Mouse (Mus musculus): ENCODE data around the gene Manbal.
A peak's percentile ranks its signal among the peaks of the same experiment; 100 is the strongest.

Gene Manbal

GRCm38 (mm10) chr2:157428351-157429139, 61.2 kb downstream of the Manbal start:
- H3K36me3 ChIP-seq (ENCODE audit: control insufficient read depth, insufficient read depth, low read length, poor library complexity, severe bottlenecking), result no peaks in the 10 kb centered on the region
- H3K27me3 ChIP-seq (ENCODE audit: control insufficient read depth, insufficient read depth, low read length, poor library complexity, severe bottlenecking), result no peaks in the 10 kb centered on the region
- peak; percentile 36 for DNase-seq (ENCODE audit: low read depth, low spot score)

DNA sequence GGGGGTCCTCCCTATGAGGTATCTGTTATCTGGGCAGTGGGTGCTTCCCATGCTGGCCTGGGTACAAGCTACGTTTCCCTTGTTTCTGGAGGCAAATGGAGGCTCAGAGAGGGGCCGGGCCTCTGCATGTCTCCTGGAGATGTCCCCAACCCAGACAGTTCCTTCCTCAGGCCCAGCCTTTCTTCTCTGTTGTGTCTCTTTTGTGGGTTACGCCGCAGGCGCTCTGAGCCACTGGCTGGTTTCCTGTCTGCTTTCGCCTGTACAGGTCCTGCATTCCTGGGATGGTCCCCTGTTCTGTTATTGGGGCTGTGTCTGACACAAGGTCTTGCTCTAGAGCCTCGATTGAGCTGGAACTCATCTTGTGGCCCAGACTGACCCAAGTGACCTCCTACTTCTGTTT, 62.3 kb downstream of the Manbal start:
- DNase-seq (ENCODE audit: low read depth, low spot score), result no peak
- H3K36me3 ChIP-seq (ENCODE audit: control insufficient read depth, insufficient read depth, low read length, poor library complexity, severe bottlenecking), result no peaks in the 10 kb centered on the region
- H3K27me3 ChIP-seq (ENCODE audit: control insufficient read depth, insufficient read depth, low read length, poor library complexity, severe bottlenecking), result no peaks in the 10 kb centered on the region

DNA sequence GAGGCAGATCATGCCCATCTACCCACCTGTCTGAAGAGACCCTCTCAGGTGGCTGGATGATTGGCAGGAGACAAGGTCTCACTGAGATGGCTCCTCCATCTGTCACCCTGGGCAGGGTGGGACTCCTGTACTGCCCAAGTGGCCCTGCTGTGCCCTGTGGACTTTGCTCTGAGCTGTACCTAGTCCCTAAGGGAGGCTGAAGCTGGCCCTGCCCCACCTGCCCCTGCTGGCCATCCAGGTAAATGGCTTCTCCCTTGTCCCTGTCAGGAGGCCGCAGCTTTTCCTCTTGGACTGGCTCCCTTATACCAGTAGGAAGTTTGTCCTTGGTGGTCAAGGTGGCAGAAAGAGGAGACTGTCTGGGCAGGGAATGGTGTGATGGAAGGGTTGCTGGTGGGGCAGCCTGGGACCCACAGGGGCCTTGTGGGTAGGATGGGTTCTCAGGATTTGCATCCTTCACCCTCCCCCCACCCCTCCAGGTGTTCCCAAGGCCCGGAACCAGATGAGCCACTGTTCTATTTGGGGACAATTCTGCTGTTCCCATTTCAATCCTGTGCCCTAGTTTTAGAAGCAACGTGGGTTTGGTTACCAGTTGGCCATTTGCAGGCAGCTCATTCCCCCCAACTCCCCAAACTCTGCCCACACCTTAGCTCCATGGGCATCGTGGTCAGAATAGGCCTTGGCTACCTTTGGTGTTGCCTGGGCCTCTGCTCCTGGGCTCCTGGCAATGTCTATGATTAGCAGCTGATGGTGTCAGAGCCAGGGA, 63.5 kb downstream of the Manbal start:
- H3K27me3 ChIP-seq (ENCODE audit: control insufficient read depth, insufficient read depth, low read length, poor library complexity, severe bottlenecking), result no peaks in the 10 kb centered on the region
- H3K36me3 ChIP-seq (ENCODE audit: control insufficient read depth, insufficient read depth, low read length, poor library complexity, severe bottlenecking), result no peaks in the 10 kb centered on the region
- DNase-seq (ENCODE audit: low read depth, low spot score), result no peak

GRCm38 (mm10) chr2:157431912-157432311, 64.5 kb downstream of the Manbal start:
- DNase-seq (ENCODE audit: low read depth, low spot score), result no peak
- Histone ChIP-seq H3K27me3 (ENCODE audit: control insufficient read depth, insufficient read depth, low read length, poor library complexity, severe bottlenecking) (no peaks in the 10 kb centered on the region), H3K36me3 (ENCODE audit: control insufficient read depth, insufficient read depth, low read length, poor library complexity, severe bottlenecking) (no peaks in the 10 kb centered on the region)

DNA sequence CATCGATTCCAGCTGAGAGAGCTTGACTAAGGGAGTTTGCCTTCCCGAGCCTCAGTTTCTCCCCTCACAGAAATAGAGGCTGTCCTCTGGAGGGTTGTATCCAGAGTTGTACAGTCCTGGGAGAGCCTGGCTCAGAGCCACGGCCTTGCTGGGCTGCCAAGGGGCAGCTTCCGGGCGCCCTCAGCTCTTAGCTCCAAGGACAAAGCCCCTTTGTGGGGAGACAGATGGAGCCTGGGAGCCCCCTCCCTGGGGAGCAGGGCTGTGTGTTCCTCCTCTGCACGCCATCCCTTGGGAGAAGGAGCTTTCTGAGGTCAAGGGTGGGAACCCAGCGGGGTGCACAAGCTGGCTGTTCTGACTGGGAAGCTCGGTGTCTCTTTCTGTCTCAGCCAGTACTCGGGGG, 65.1 kb downstream of the Manbal start:
- no peak for DNase-seq (ENCODE audit: low read depth, low spot score)
- H3K36me3 ChIP-seq (ENCODE audit: control insufficient read depth, insufficient read depth, low read length, poor library complexity, severe bottlenecking), result no peaks in the 10 kb centered on the region
- no peaks in the 10 kb centered on the region for H3K27me3 ChIP-seq (ENCODE audit: control insufficient read depth, insufficient read depth, low read length, poor library complexity, severe bottlenecking)

DNA sequence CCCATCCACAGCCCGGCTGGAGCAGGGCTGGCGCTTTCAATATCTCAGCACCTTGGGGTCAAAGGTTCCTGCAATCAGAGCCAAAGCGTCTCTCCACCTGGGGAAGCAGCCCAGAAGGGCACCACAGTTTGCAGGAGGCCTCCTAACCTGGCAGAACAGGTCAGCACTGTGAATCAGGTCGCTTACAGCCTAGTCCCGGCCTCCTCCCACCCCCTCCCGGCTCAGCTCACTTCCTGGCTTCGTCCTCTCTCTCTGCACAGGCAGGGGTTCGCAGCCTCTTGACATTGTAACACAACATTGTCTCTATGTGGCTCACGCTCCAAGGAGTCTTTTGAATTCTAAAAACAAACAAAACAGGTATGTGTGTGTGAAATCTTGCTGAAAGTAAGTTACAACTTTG, 66.6 kb downstream of the Manbal start:
- DNase-seq (ENCODE audit: low read depth, low spot score), result no peak
- Histone ChIP-seq H3K36me3 (ENCODE audit: control insufficient read depth, insufficient read depth, low read length, poor library complexity, severe bottlenecking) (no peaks in the 10 kb centered on the region), H3K27me3 (ENCODE audit: control insufficient read depth, insufficient read depth, low read length, poor library complexity, severe bottlenecking) (no peaks in the 10 kb centered on the region)

DNA sequence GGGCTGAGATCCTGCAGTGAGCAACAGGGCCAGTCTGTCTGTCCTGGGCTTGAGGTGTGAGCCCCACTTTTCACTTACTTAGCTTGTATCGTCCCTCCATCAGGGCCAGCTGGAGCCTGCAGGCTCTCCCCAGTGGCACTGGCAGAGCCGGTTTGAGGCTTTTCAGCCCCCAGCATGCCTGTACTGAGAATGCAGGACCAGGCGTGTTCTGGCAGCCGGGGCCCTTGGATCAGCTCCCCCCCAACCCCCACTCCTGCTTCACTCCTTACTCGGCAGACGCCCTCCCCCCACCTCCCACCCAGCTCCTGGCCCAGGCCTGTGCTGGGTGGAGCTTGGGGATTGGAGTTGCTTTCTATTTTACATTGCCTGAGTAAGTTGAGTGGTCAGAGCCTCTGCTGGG, 67.1 kb downstream of the Manbal start:
- DNase-seq (ENCODE audit: low read depth, low spot score), result no peak
- no peaks in the 10 kb centered on the region for H3K36me3 ChIP-seq (ENCODE audit: control insufficient read depth, insufficient read depth, low read length, poor library complexity, severe bottlenecking)
- no peaks in the 10 kb centered on the region for H3K27me3 ChIP-seq (ENCODE audit: control insufficient read depth, insufficient read depth, low read length, poor library complexity, severe bottlenecking)

DNA sequence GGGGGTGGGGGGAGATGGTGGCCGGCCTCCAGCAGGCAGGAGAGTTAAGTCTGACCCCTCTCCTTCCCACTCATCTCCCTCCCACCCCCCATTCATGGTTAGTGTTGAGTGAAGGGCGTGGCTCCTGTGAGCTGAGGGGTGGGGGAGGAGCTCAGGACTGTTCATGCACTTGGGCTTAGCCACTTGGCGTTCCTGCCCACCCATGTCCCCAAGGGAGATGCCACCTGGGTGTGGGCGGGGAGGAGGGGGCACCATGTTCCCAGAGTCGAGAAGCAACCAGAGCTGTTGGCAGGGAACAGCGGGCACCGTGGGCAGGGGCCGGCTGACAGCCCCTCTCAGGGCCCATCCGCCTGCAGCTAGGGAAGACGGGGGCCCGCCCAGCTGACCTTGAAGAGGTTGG, 69.1 kb downstream of the Manbal start:
- Histone ChIP-seq H3K36me3 (ENCODE audit: control insufficient read depth, insufficient read depth, low read length, poor library complexity, severe bottlenecking) (no peaks in the 10 kb centered on the region), H3K27me3 (ENCODE audit: control insufficient read depth, insufficient read depth, low read length, poor library complexity, severe bottlenecking) (no peaks in the 10 kb centered on the region)
- DNase-seq (ENCODE audit: low read depth, low spot score), result no peak

DNA sequence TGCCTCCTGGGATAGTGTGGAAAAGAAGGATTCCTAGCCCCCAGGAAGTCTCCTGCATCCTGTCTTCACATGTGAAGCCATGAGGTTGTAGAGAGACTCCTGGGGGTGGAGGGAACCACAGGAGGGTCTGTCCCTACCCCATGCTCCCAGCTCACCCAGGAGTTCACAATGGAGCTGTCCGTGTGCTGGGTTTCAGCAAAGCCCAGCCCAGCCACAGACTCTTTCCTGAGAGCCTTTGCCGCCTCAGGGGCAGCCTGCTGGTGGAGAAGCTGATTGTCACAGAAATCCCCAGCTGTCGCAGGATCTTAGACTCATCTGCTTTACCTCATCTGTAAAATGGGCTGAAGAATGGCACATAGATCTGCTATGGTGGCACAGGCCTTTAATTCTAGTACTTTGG, 69.7 kb downstream of the Manbal start:
- H3K27me3 ChIP-seq (ENCODE audit: control insufficient read depth, insufficient read depth, low read length, poor library complexity, severe bottlenecking), result no peaks in the 10 kb centered on the region
- no peaks in the 10 kb centered on the region for H3K36me3 ChIP-seq (ENCODE audit: control insufficient read depth, insufficient read depth, low read length, poor library complexity, severe bottlenecking)
- DNase-seq (ENCODE audit: low read depth, low spot score), result no peak

DNA sequence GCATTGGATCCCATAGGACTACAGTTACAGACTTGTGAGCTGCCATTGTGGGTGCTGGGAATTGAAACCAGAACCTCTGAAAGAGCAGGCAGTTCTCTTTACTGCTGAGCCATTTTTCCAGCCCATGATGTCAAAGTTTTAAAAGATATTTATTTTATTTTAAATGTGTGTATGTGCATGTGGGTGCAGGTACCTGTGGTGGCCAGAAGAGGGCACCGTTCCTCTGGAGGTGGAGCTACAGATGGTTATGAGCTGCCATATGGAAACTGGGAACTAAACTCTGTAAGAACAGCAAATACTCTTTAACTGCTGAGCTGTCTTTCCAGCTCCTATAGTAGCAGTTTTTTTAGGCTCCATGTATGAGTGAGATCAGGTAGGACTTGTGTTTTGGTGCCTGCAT, 74.0 kb downstream of the Manbal start:
- DNase-seq (ENCODE audit: low read depth, low spot score), result no peak
- Histone ChIP-seq H3K27me3 (ENCODE audit: control insufficient read depth, insufficient read depth, low read length, poor library complexity, severe bottlenecking) (no peaks in the 10 kb centered on the region), H3K36me3 (ENCODE audit: control insufficient read depth, insufficient read depth, low read length, poor library complexity, severe bottlenecking) (no peaks in the 10 kb centered on the region)
